Mouse (Mus musculus): ENCODE measurements around the gene Gm21943. TPM values are rescaled to one million over a fixed set of nuclear protein-coding genes. Genes with fewer than 3 reads are reported as not detected.
"Not testable (repeated sequence)": the region's sequence is repeated elsewhere in the genome, so short reads cannot be mapped to it uniquely, and the experiment has no call there.

Gm21943 gene
- not detected in 2 replicates for polyA plus RNA-seq (2014; fragmentation: Nextera tagmentation; extraction: Ambion mirVana)

DNA sequence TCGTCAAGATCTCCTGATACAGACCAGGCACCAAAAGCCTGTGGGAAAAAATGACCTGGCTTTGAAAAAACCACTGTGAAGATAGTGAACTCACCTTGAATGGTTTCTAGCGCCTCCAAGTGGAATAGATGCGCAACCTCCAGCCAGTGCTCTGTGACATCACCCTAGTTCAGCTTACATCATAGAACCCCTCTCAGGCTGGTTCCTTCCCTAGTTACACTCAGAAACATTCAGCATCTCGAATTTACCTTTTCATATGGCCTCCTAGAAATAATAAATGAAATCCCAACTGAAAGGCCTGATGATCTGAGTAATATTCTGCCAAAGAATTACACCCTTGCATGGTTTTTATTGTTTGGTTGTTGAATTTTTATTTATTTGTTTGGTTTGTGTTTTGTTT is at the start of gene Gm21943:
Gm21943 (minus strand) TSS at position 101 of the 400 bp plus-strand sequence.
- H3K27me3 ChIP-seq (ENCODE audit: insufficient read depth, low read length); H3K27ac ChIP-seq (ENCODE audit: low read depth); H3K36me3 ChIP-seq (ENCODE audit: insufficient read depth); H3K4me2 ChIP-seq; H3K4me3 ChIP-seq (ENCODE audit: low read depth, low read length); H3K9me3 ChIP-seq (ENCODE audit: low read depth, low read length); ATAC-seq (ENCODE audit: insufficient read depth); DNase-seq; H3K4me1 ChIP-seq (ENCODE audit: insufficient read depth); H3K9ac ChIP-seq: not testable (repeated sequence)
- WGBS: no CpG with 5 or more reads among the region's 4 CpGs

Other genes with a start within 250 kb of the Gm21943 start
- not detected in 2 replicates for gene Gm28961, start 172.0 kb upstream of the Gm21943 start, polyA plus RNA-seq (2014; fragmentation: Nextera tagmentation; extraction: Ambion mirVana)